Mouse (Mus musculus): ENCODE results near the gene Stk32c.

Gene Stk32c

GRCm38 (mm10) chr7:139212754-139213745, at the start of gene Stk32c, which contains the start of gene Lrrc27:
Gene Stk32c (minus strand): TSS chr7:139213307.
Gene Lrrc27 (plus strand): TSS chr7:139212988.
- DNase-seq (ENCODE audit: low read depth, low spot score): peak; percentile 98

GRCm38 (mm10) chr7:139257752-139258542, 44.8 kb upstream of the Stk32c start:
- DNase-seq (ENCODE audit: low read depth, low spot score): no peak

- no peak for DNase-seq (ENCODE audit: low read depth, low spot score)
These were observed 41.5 kb upstream of the Stk32c start for GRCm38 (mm10) chr7:139254626-139255025.

GRCm38 (mm10) chr7:139253462-139253861, 40.4 kb upstream of the Stk32c start:
- DNase-seq (ENCODE audit: low read depth, low spot score): no peak

GRCm38 (mm10) chr7:139252986-139253385, 39.9 kb upstream of the Stk32c start:
- DNase-seq (ENCODE audit: low read depth, low spot score): no peak

GRCm38 (mm10) chr7:139252566-139252965, 39.5 kb upstream of the Stk32c start:
- no peak for DNase-seq (ENCODE audit: low read depth, low spot score)

GRCm38 (mm10) chr7:139251881-139252301, 38.8 kb upstream of the Stk32c start:
- DNase-seq (ENCODE audit: low read depth, low spot score): no peak

- no peak for DNase-seq (ENCODE audit: low read depth, low spot score)
These were observed 36.5 kb upstream of the Stk32c start for GRCm38 (mm10) chr7:139249406-139250210.

GRCm38 (mm10) chr7:139248615-139249405, 35.7 kb upstream of the Stk32c start:
- DNase-seq (ENCODE audit: low read depth, low spot score): no peak

- peak; percentile 73 for DNase-seq (ENCODE audit: low read depth, low spot score)
These were observed 34.9 kb upstream of the Stk32c start, which contains the start of gene Pwwp2b for GRCm38 (mm10) chr7:139247881-139248614. Gene Pwwp2b (plus strand): TSS chr7:139248482.

GRCm38 (mm10) chr7:139246931-139247880, 34.1 kb upstream of the Stk32c start:
- no peak for DNase-seq (ENCODE audit: low read depth, low spot score)

- no peak for DNase-seq (ENCODE audit: low read depth, low spot score)
These were observed 33.0 kb upstream of the Stk32c start for GRCm38 (mm10) chr7:139246086-139246485.

GRCm38 (mm10) chr7:139239432-139239831, 26.3 kb upstream of the Stk32c start:
- DNase-seq (ENCODE audit: low read depth, low spot score): no peak

- no peak for DNase-seq (ENCODE audit: low read depth, low spot score)
These were observed 22.7 kb upstream of the Stk32c start for GRCm38 (mm10) chr7:139235651-139236358.

GRCm38 (mm10) chr7:139234426-139235188, 21.5 kb upstream of the Stk32c start:
- DNase-seq (ENCODE audit: low read depth, low spot score): no peak

- peak; percentile 68 for DNase-seq (ENCODE audit: low read depth, low spot score)
These were observed 20.6 kb upstream of the Stk32c start for GRCm38 (mm10) chr7:139233714-139234113.

- DNase-seq (ENCODE audit: low read depth, low spot score): no peak
These were observed 17.1 kb upstream of the Stk32c start for GRCm38 (mm10) chr7:139230241-139230640.
